Mouse (Mus musculus) gastrocnemius, adult 2 months (tissue): ENCODE data around the gene Plekho2. TPM values are rescaled to one million over a fixed set of nuclear protein-coding genes. Genes with fewer than 3 reads are reported as not detected.
A peak's percentile ranks its signal among the peaks of the same experiment; 100 is the strongest.

Source experiments
- DNase-seq: peaks from one replicate; pipeline ENCODE4 v3.0.0; 2022
- H3K27ac ChIP-seq: fragments of 200-600 bp; 2 replicates; pipeline ENCODE4 v1.8.1; 2022; ENCODE audit warnings: mild to moderate bottlenecking
- H3K4me3 ChIP-seq: fragments of 200-600 bp; 2 replicates; pipeline ENCODE4 v1.8.1; 2022; ENCODE audit warnings: mild to moderate bottlenecking, moderate library complexity
- CTCF ChIP-seq: fragments of 200-600 bp; IDR thresholded peaks from 2 replicates; pipeline ENCODE4 v1.8.1; 2022; ENCODE audit warnings: antibody characterized with exemption, mild to moderate bottlenecking, moderate library complexity
- intact Hi-C: fragments of 180-260 bp; cut with DNase I; formaldehyde crosslinking; loops from one replicate; pipeline ENCODE4 v1.15.1; 2025
- long read RNA-seq, 2 experiments: library from polyadenylated mRNA; stranded (forward); transcript quantifications; one replicate each; pipeline ENCODE4 v2.0.0; 2021
- total RNA-seq, 2 experiments: library from RNA; stranded (reverse); gene quantifications; 2 replicates each; pipeline ENCODE4 v1.2.3; 2021

Plekho2 gene
- total RNA-seq, result 1 to 10 TPM; 4.4 to 4.5 TPM
- long read RNA-seq, experiment 1, partial matches to known transcripts, result 0 of 3 reads
- long read RNA-seq, experiment 1, other reads (novel, unspliced or antisense), result 1 of 3 reads
- long read RNA-seq, experiment 2, partial matches to known transcripts, result 0 of 4 reads
- long read RNA-seq, experiment 2, other reads (novel, unspliced or antisense), result 1 of 4 reads

GRCm38 (mm10) chr9:65579781-65580371 lies at the start of gene Plekho2:
Gene Plekho2, minus strand, starts transcription at chr9:65580040.
- Histone ChIP-seq H3K27ac (peak within 1 kb of the TSS; percentile 92), H3K4me3 (peak within 1 kb of the TSS; percentile 87)
- DNase-seq, result peak; percentile 96
- no peak for TF ChIP-seq CTCF
- intact Hi-C loops, result loop anchor here (1.0 to 5.0 kb wide), 2 partner anchors 38 to 56 kb away; no protein-coding TSS in a partner anchor

- peak; percentile 31 for DNase-seq
- H3K4me3 ChIP-seq, result peak within 1 kb of the TSS; percentile 88
- intact Hi-C loops, result no loop called here
- TF ChIP-seq CTCF, result no peak
- H3K27ac ChIP-seq, result peak within 1 kb of the TSS; percentile 80
These were observed 49.4 kb upstream of the Plekho2 start, which contains the start of gene Rbpms2 for GRCm38 (mm10) chr9:65629025-65629766. Gene Rbpms2, plus strand, starts transcription at chr9:65629648.

- TF ChIP-seq CTCF, result no peak
- DNase-seq, result no peak
- intact Hi-C loops, result no loop called here
- no peak overlapping the region for H3K27ac ChIP-seq
- H3K4me3 ChIP-seq, result no peak overlapping the region
These were observed 44.4 kb upstream of the Plekho2 start for GRCm38 (mm10) chr9:65624266-65624665.

GRCm38 (mm10) chr9:65622826-65623225 lies 43.0 kb upstream of the Plekho2 start:
- H3K27ac ChIP-seq, result no peak overlapping the region
- no peak for TF ChIP-seq CTCF
- DNase-seq, result no peak
- intact Hi-C loops, result no loop called here
- no peak overlapping the region for H3K4me3 ChIP-seq

GRCm38 (mm10) chr9:65621666-65622065 lies 41.8 kb upstream of the Plekho2 start:
- no peak for TF ChIP-seq CTCF
- intact Hi-C loops, result no loop called here
- DNase-seq, result no peak
- no peak overlapping the region for H3K4me3 ChIP-seq
- H3K27ac ChIP-seq, result no peak overlapping the region

- intact Hi-C loops, result no loop called here
- Histone ChIP-seq H3K4me3 (no peak overlapping the region), H3K27ac (no peak overlapping the region)
- TF ChIP-seq CTCF, result no peak
- DNase-seq, result no peak
These were observed 41.4 kb upstream of the Plekho2 start for GRCm38 (mm10) chr9:65621196-65621595.

- intact Hi-C loops, result no loop called here
- no peak for DNase-seq
- Histone ChIP-seq H3K27ac (no peak overlapping the region), H3K4me3 (no peak overlapping the region)
- TF ChIP-seq CTCF, result no peak
These were observed 39.5 kb upstream of the Plekho2 start for GRCm38 (mm10) chr9:65619311-65619710.

- H3K27ac ChIP-seq, result no peak overlapping the region
- H3K4me3 ChIP-seq, result no peak overlapping the region
- no peak for TF ChIP-seq CTCF
- no peak for DNase-seq
- intact Hi-C loops, result no loop called here
These were observed 33.3 kb upstream of the Plekho2 start for GRCm38 (mm10) chr9:65613098-65613497.

GRCm38 (mm10) chr9:65611969-65612486 lies 32.2 kb upstream of the Plekho2 start:
- no peak for TF ChIP-seq CTCF
- Histone ChIP-seq H3K4me3 (no peak overlapping the region), H3K27ac (no peak overlapping the region)
- no peak for DNase-seq
- intact Hi-C loops, result no loop called here

GRCm38 (mm10) chr9:65607120-65607519 lies 27.3 kb upstream of the Plekho2 start:
- Histone ChIP-seq H3K27ac (no peak overlapping the region), H3K4me3 (no peak overlapping the region)
- intact Hi-C loops, result loop anchor here (5.0 kb wide), 1 partner anchor 245 kb away; no protein-coding TSS in a partner anchor
- no peak for TF ChIP-seq CTCF
- DNase-seq, result no peak

GRCm38 (mm10) chr9:65606321-65607109 lies 26.7 kb upstream of the Plekho2 start:
- TF ChIP-seq CTCF, result no peak

More at GRCm38 (mm10) chr9:65606321-65607109, 26.7 kb upstream of the Plekho2 start:
- intact Hi-C loops, result loop anchor here (5.0 kb wide), 1 partner anchor 246 kb away; no protein-coding TSS in a partner anchor
- H3K27ac ChIP-seq, result peak overlapping the region; percentile 46; the same call in 1 of the 2 replicates
- H3K4me3 ChIP-seq, result no peak overlapping the region
- DNase-seq, result no peak
